Mouse (Mus musculus) embryonic fibroblast, embryonic 13.5 days (primary cell): ENCODE data around the gene Ift22.

Source experiments
- CTCF ChIP-seq: IDR thresholded peaks from 2 replicates; pipeline ENCODE4 v1.5.1; 2011; ENCODE audit warnings: mild to moderate bottlenecking, control low read depth, low read length, moderate library complexity, borderline replicate concordance; ENCODE audit not compliant: insufficient read depth
- POLR2A ChIP-seq: IDR thresholded peaks from 2 replicates; pipeline ENCODE4 v1.6.1; 2011; ENCODE audit warnings: low read depth, mild to moderate bottlenecking, control low read depth, low read length, moderate library complexity

DNA sequence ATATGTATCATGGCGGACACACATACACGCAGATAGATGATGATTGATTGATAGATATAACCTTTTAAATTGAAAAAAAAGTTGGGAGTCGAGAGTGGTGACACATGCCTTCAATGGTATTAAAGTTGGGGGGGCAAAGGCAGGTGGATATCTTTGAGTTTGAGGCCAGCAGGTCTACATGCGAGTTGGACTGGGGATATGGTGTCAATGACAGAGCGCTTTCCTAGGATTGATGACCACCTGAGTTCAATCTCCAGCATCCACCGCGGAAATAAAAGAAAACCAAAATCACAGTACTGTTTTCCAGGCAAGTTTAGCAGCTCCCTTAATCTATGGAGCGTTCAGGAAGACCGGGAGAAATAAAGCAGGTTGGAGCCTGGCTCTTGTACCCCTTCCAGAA is 363 bp upstream of the Ift22 start:
- TF ChIP-seq POLR2A (no peak), CTCF (no peak)
